Mouse (Mus musculus): ENCODE measurements at regions not wholly inside any gene's neighbourhood (a gene's known extent, or its start where the extent isn't known, plus 50 kb on each side); places are given as distances from the start of the nearest gene placed in this dataset.

DNA sequence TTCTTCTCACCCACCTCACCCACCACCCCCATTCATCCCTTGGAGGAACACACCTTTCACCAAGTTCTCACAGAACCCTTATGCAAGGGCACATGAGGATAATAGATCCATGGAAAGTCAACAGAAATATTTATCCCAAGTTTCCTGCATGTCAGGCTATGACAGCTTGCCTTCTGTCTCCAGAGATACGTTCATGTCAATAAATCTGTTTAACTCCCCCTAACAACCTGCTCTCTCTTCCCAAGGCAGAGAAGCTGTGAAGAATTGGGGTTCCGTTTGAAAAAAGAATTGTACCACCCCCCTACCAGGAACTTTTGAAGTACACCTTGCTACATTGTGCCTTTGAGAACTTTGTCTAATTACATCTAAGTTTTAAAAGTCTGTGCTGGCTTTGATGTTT lies 331.6 kb downstream of the Lpin1 start:
- WGBS (ENCODE audit: insufficient replicate concordance) = 66% methylated on average over 2 of the region's 2 CpGs
- ATAC-seq = no peak
- Histone ChIP-seq H3K4me1 (no peaks in the 10 kb centered on the region), H3K27me3 (replicated peaks) (no peaks in the 10 kb centered on the region), H3K4me2 (no peak overlapping the region), H3K9ac (no peak overlapping the region), H3K27ac (no peak overlapping the region), H3K4me3 (no peak overlapping the region), H3K36me3 (no peaks in the 10 kb centered on the region), H3K9me3 (replicated peaks) (no peaks in the 10 kb centered on the region; the same call in 1 of the 2 replicates)

DNA sequence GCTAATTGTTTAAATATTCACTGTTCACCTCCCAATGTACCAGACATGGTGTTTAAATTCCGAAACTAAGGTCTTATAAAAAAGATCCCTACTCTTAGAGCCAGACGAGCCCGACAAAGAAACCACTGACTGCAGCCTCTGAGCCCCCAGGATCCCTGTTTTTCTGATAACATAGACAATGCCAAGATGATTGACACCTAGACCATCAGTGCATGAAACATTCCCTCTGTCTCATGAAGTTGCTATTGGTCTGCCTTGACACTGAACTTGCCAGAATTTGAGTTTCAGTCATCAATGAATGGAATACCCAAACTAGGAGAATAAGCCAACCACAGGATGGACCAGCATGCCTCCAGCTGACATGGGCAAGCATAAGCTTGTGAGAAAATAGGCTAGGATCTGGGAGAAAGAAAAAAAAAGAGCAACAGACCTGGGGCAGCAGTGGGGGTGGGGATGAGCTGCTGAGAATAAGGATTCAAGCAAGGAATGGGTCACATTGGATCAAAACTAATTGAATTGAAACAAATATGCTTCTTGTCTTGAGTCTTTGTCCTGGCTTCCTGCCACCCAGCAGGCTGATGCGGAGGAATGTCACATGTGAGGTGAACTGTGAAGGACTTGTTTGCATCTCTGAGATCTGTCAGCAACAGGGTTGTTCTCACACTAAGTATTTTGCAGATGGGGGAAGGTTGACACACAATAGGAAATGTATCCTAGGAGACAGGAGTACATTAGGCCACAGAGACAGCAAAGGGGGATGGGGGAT lies 333.0 kb downstream of the Lpin1 start:
- 53% methylated on average over 4 of the region's 4 CpGs for WGBS (ENCODE audit: insufficient replicate concordance)

GRCm38 (mm10) chr12:16277144-16277543 lies 333.6 kb downstream of the Lpin1 start:
- no peak overlapping the region for H3K27ac ChIP-seq
- no peak overlapping the region for H3K9ac ChIP-seq
- no peaks in the 10 kb centered on the region for H3K4me1 ChIP-seq
- no peaks in the 10 kb centered on the region for H3K36me3 ChIP-seq
- H3K9me3 ChIP-seq (replicated peaks) = no peaks in the 10 kb centered on the region
- H3K4me2 ChIP-seq = no peak overlapping the region
- no peak for ATAC-seq
- WGBS (ENCODE audit: insufficient replicate concordance) = 55% methylated on average over 2 of the region's 2 CpGs
- H3K4me3 ChIP-seq = no peak overlapping the region
- no peaks in the 10 kb centered on the region for H3K27me3 ChIP-seq (replicated peaks)

More for the DNA sequence above, 333.0 kb downstream of the Lpin1 start:
- no peak for ATAC-seq
- H3K9ac ChIP-seq = no peak overlapping the region
- no peak overlapping the region for H3K4me2 ChIP-seq
- H3K27me3 ChIP-seq (replicated peaks) = no peaks in the 10 kb centered on the region
- H3K4me1 ChIP-seq = no peaks in the 10 kb centered on the region
- no peak overlapping the region for H3K4me3 ChIP-seq
- no peaks in the 10 kb centered on the region for H3K36me3 ChIP-seq
- no peaks in the 10 kb centered on the region for H3K9me3 ChIP-seq (replicated peaks)
- H3K27ac ChIP-seq = no peak overlapping the region

DNA sequence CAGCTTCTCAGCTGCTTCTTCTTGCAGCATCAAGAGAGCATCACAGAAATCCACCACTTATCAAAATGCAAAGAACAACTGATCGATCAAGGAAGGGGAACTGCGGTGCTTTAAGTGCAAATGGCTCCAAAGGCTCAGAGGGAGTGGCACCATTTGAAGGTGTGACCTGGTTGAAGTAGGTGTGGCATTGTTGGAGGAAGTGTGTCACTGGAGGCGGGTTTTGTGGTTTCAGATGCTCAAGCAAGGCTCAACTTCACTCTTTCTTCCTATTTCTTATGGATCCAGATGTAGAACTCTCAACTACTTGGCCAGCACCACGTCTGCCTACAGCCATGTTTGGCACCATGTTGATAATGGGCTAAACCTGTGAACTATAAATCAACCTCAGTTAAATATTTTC lies 334.5 kb downstream of the Lpin1 start:
- Histone ChIP-seq H3K4me2 (no peak overlapping the region), H3K27me3 (replicated peaks) (no peaks in the 10 kb centered on the region), H3K9ac (no peak overlapping the region), H3K9me3 (replicated peaks) (no peaks in the 10 kb centered on the region), H3K36me3 (no peaks in the 10 kb centered on the region), H3K4me3 (no peak overlapping the region), H3K27ac (no peak overlapping the region), H3K4me1 (no peaks in the 10 kb centered on the region)
- no peak for ATAC-seq
- 64% methylated on average over 4 of the region's 4 CpGs for WGBS (ENCODE audit: insufficient replicate concordance)

DNA sequence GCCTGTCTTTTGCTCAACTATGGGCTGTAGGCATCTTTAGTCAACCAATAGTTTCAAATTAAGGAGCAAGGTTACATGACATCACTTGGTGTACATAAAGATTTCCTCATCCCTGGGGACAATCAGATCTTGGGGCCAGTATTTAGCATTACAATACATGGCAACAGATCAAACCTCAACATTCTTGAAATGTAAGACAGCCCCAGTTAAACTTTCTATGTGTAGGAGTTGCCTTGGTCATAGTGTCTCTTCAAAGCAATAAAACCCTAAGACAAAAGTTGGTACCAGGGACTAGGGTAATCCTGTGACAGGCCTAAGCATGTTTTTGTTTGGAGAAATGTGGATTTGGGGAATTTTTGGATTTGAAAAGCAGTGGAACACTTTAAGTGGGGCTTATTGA lies 338.3 kb downstream of the Lpin1 start:
- Histone ChIP-seq H3K9ac (no peak overlapping the region), H3K9me3 (replicated peaks) (no peaks in the 10 kb centered on the region), H3K36me3 (no peaks in the 10 kb centered on the region), H3K4me3 (no peak overlapping the region), H3K4me2 (no peak overlapping the region), H3K27ac (no peak overlapping the region), H3K27me3 (replicated peaks) (no peaks in the 10 kb centered on the region), H3K4me1 (no peaks in the 10 kb centered on the region)
- no peak for ATAC-seq

GRCm38 (mm10) chr12:16270876-16271275 lies 339.9 kb downstream of the Lpin1 start:
- no peaks in the 10 kb centered on the region for H3K4me1 ChIP-seq
- H3K4me3 ChIP-seq = no peak overlapping the region
- 67% methylated on average over 7 of the region's 7 CpGs for WGBS (ENCODE audit: insufficient replicate concordance)
- no peak overlapping the region for H3K9ac ChIP-seq
- no peaks in the 10 kb centered on the region for H3K9me3 ChIP-seq (replicated peaks)
- H3K4me2 ChIP-seq = no peak overlapping the region
- no peak for ATAC-seq
- no peak overlapping the region for H3K27ac ChIP-seq
- no peaks in the 10 kb centered on the region for H3K36me3 ChIP-seq
- H3K27me3 ChIP-seq (replicated peaks) = no peaks in the 10 kb centered on the region

DNA sequence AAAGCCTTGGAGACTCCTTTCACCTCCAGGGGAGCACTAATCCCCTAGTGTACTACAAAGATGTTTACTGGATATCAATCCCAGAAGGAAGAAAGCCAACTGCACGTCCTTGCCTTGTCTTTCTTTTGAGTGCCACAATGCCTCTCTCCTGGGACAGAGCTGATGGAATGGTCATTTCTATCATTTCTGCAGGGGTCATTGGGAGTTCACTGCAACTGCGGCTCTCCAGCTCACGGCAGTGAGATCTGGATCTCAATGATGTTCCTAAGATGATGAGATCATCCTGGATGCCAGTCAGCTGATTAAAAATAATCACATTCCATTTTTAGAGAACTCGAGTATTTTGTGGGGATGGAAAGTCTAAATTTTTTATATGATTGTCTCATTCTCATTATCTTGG lies 341.1 kb downstream of the Lpin1 start:
- 50% methylated on average over 4 of the region's 4 CpGs for WGBS (ENCODE audit: insufficient replicate concordance)

GRCm38 (mm10) chr12:16268621-16269165 lies 342.1 kb downstream of the Lpin1 start:
- no peak overlapping the region for H3K4me2 ChIP-seq
- no peak overlapping the region for H3K9ac ChIP-seq
- H3K4me3 ChIP-seq = no peak overlapping the region
- no peaks in the 10 kb centered on the region for H3K27me3 ChIP-seq (replicated peaks)
- 65% methylated on average over 8 of the region's 8 CpGs for WGBS (ENCODE audit: insufficient replicate concordance)
- ATAC-seq = no peak
- H3K36me3 ChIP-seq = no peaks in the 10 kb centered on the region
- no peaks in the 10 kb centered on the region for H3K9me3 ChIP-seq (replicated peaks)
- H3K4me1 ChIP-seq = no peaks in the 10 kb centered on the region
- H3K27ac ChIP-seq = no peak overlapping the region

More for the DNA sequence above, 341.1 kb downstream of the Lpin1 start:
- Histone ChIP-seq H3K4me3 (no peak overlapping the region), H3K4me1 (no peaks in the 10 kb centered on the region), H3K4me2 (no peak overlapping the region), H3K36me3 (no peaks in the 10 kb centered on the region), H3K9me3 (replicated peaks) (no peaks in the 10 kb centered on the region), H3K27me3 (replicated peaks) (no peaks in the 10 kb centered on the region), H3K9ac (no peak overlapping the region), H3K27ac (no peak overlapping the region)
- ATAC-seq = no peak

DNA sequence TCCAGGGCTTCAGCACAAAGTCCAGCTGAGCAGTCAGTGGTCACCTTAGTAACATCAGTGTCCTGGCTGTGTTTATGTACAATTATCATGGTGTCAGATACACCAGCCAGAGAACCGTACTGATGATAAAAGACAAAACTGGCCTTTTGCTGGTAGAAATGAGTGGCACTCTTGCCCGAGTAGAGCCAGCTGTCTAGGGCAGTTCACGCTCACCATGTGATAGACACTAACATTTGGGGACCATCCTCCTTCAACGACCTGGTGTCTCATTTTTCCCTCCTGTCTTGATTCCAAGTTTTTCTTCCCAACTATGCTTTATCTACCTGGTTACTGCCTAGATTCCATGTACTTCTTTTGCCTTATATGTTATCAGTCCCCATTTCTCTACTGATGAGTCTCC lies 349.3 kb downstream of the Lpin1 start:
- no peak for ATAC-seq
- H3K4me1 ChIP-seq = no peaks in the 10 kb centered on the region
- no peak overlapping the region for H3K27ac ChIP-seq
- H3K36me3 ChIP-seq = no peaks in the 10 kb centered on the region
- H3K9ac ChIP-seq = no peak overlapping the region
- no peak overlapping the region for H3K4me2 ChIP-seq
- H3K9me3 ChIP-seq (replicated peaks) = no peaks in the 10 kb centered on the region
- H3K4me3 ChIP-seq = no peak overlapping the region
- WGBS (ENCODE audit: insufficient replicate concordance) = 78% methylated on average over 4 of the region's 4 CpGs
- no peaks in the 10 kb centered on the region for H3K27me3 ChIP-seq (replicated peaks)

DNA sequence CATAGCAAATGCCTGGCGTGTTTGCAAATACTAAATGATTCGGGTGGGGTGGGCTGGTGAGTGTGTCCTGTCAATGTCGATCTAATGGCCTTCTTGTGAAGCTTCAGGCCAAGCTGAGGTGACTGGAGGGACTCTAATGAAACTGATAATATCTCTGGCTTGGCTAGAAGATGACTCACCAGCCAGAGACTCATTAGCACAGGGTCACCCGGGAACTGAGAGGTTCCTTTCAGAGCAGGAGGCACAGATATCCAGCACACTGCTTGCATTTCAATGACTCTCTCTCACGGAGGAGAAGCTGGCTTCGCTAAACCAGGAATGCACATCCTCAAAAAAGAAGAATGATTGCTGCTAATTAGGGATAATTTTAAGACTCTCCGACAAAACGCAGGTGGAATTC lies 349.8 kb downstream of the Lpin1 start:
- no peak for ATAC-seq
- no peak overlapping the region for H3K4me2 ChIP-seq
- H3K9me3 ChIP-seq (replicated peaks) = no peaks in the 10 kb centered on the region
- no peaks in the 10 kb centered on the region for H3K4me1 ChIP-seq
- WGBS (ENCODE audit: insufficient replicate concordance) = 59% methylated on average over 8 of the region's 8 CpGs
- no peaks in the 10 kb centered on the region for H3K27me3 ChIP-seq (replicated peaks)
- H3K36me3 ChIP-seq = no peaks in the 10 kb centered on the region
- no peak overlapping the region for H3K27ac ChIP-seq
- H3K4me3 ChIP-seq = no peak overlapping the region
- no peak overlapping the region for H3K9ac ChIP-seq

DNA sequence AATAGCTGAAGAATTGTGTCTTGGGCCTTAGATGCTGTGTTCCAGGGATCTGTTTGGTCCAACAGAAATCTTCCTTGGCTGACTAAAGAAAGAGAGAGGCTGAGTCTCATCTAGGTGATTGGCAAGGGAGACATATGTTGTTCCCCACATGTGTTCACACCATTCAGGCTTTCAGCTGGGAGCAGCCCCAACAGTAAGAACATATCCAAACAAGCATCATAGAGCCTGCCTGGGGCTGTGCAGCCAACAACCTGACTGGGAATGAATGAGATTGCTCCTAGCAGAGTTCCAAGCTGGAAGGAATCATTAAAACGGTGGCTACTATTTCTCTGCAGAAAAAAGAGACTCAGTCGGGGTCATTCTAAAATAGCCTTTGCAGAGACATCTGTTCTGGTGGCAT lies 350.3 kb downstream of the Lpin1 start:
- 70% methylated on average over 2 of the region's 2 CpGs for WGBS (ENCODE audit: insufficient replicate concordance)
- H3K4me2 ChIP-seq = no peak overlapping the region
- no peak for ATAC-seq
- no peak overlapping the region for H3K9ac ChIP-seq
- no peaks in the 10 kb centered on the region for H3K9me3 ChIP-seq (replicated peaks)
- no peak overlapping the region for H3K27ac ChIP-seq
- no peaks in the 10 kb centered on the region for H3K4me1 ChIP-seq
- no peak overlapping the region for H3K4me3 ChIP-seq
- no peaks in the 10 kb centered on the region for H3K36me3 ChIP-seq
- H3K27me3 ChIP-seq (replicated peaks) = no peaks in the 10 kb centered on the region

- H3K4me2 ChIP-seq = no peak overlapping the region
- H3K27ac ChIP-seq = no peak overlapping the region
- H3K9ac ChIP-seq = no peak overlapping the region
- no peaks in the 10 kb centered on the region for H3K4me1 ChIP-seq
- no peaks in the 10 kb centered on the region for H3K36me3 ChIP-seq
- H3K4me3 ChIP-seq = no peak overlapping the region
- no peaks in the 10 kb centered on the region for H3K27me3 ChIP-seq (replicated peaks)
- no peaks in the 10 kb centered on the region for H3K9me3 ChIP-seq (replicated peaks)
- ATAC-seq = no peak
- 63% methylated on average over 1 of the region's 1 CpGs for WGBS (ENCODE audit: insufficient replicate concordance)
Observed at GRCm38 (mm10) chr12:16250621-16251020, 360.1 kb downstream of the Lpin1 start.

- no peak for ATAC-seq
- H3K36me3 ChIP-seq = no peaks in the 10 kb centered on the region
- 68% methylated on average over 5 of the region's 5 CpGs for whole genome bisulfite sequencing (ENCODE audit: insufficient replicate concordance)
- no peak overlapping the region for H3K4me3 ChIP-seq
- no peak overlapping the region for H3K27ac ChIP-seq
- no peak overlapping the region for H3K4me2 ChIP-seq
- no peaks in the 10 kb centered on the region for H3K9me3 ChIP-seq (replicated peaks)
- no peaks in the 10 kb centered on the region for H3K4me1 ChIP-seq
- no peak overlapping the region for H3K9ac ChIP-seq
- H3K27me3 ChIP-seq (replicated peaks) = no peaks in the 10 kb centered on the region
Observed at GRCm38 (mm10) chr12:16250096-16250495, 360.7 kb downstream of the Lpin1 start.
